Mouse (Mus musculus): ENCODE measurements around the gene Vps13c. TPM values are rescaled to one million over a fixed set of nuclear protein-coding genes. Genes with fewer than 3 reads are reported as not detected.

Gene Vps13c
- polyA plus RNA-seq, 1 experiment from 2014 or later: 9.3 TPM

DNA sequence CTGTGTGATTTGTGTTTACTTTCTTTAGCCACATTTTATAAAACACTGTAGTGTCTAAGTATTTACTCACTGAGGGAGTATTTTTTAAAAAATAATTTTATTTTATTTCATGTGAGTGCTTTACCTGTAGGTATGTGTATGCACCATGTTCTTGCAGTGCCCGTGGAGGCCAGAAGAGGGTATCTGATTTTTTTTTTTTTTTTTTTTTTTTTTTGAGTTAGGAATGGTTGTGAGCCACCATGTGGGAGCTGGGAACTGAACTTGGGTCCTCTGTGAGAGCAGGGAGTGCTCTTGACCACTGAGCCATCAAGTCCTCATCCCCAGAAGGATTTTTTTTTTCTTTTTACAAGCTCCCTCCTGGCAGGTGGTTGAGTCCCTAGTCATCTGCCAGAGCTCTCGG is 5.9 kb downstream of the Vps13c start:
- Histone ChIP-seq H3K36me3 (ENCODE audit: control insufficient read depth, insufficient read depth, low read length) (no peaks in the 10 kb centered on the region), H3K9ac (ENCODE audit: low read depth, low read length) (no peak overlapping the region), H3K27me3 (replicated peaks; ENCODE audit: control insufficient read depth, insufficient read depth, low read length) (no peaks in the 10 kb centered on the region), H3K9me3 (ENCODE audit: control insufficient read depth, low read length) (no peaks in the 10 kb centered on the region), H3K4me2 (ENCODE audit: low read length) (no peak overlapping the region), H3K27ac (ENCODE audit: low read depth, low read length) (no peak overlapping the region), H3K4me3 (ENCODE audit: low read length) (no peak overlapping the region), H3K4me1 (ENCODE audit: control insufficient read depth, insufficient read depth, low read depth, low read length) (peaks cover 1% of the 10 kb centered on the region)
- no peak for ATAC-seq
- 98% methylated on average over 2 of the region's 2 CpGs for WGBS

DNA sequence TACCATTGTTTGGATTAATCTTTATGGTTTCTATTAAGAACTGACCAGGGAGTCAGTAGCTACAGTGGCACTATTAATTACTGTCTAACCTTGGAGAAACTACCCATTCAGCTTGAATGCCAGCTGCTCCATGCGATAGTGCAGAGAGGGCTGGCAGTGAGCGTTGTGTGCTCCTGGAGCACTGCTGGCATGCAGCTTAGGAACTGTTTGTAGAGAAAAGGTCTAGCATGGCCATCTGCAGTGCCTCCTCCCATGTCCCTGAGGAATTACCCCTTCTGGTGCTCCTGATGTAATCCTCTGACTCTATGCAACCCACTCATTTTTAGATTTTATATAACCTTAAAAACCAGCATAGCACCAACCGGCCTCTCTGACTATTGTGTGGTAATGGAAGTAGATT is 7.4 kb downstream of the Vps13c start:
- no peak overlapping the region for H3K9ac ChIP-seq (ENCODE audit: low read depth, low read length)
- no peak overlapping the region for H3K4me3 ChIP-seq (ENCODE audit: low read length)
- H3K36me3 ChIP-seq (ENCODE audit: control insufficient read depth, insufficient read depth, low read length): no peaks in the 10 kb centered on the region
- 71% methylated on average over 3 of the region's 3 CpGs for WGBS
- no peak overlapping the region for H3K4me2 ChIP-seq (ENCODE audit: low read length)
- H3K4me1 ChIP-seq (ENCODE audit: control insufficient read depth, insufficient read depth, low read depth, low read length): no peaks in the 10 kb centered on the region
- no peaks in the 10 kb centered on the region for H3K27me3 ChIP-seq (replicated peaks; ENCODE audit: control insufficient read depth, insufficient read depth, low read length)
- no peaks in the 10 kb centered on the region for H3K9me3 ChIP-seq (ENCODE audit: control insufficient read depth, low read length)
- no peak for ATAC-seq
- no peak overlapping the region for H3K27ac ChIP-seq (ENCODE audit: low read depth, low read length)

DNA sequence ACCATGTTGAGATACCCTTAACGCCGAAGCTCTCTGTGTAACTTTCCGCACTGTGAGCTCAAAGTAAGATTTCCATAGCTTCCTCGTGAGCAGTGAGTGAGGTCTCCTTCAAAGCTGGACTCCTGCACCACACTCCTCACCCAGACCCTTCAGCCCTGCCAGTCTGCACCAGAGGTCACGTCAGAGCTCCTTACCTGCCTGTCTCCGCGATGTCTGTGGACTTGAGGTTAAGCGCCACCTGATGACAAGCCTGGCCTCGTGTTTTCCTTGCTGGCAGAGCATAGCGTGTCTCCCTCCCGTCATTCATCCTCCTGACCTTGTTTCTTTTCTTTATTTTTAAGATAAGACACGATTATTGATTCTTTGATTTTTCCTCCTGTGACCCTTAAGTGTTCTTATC is 9.2 kb downstream of the Vps13c start:
- no peak overlapping the region for H3K9ac ChIP-seq (ENCODE audit: low read depth, low read length)
- H3K36me3 ChIP-seq (ENCODE audit: control insufficient read depth, insufficient read depth, low read length): no peaks in the 10 kb centered on the region
- H3K4me1 ChIP-seq (ENCODE audit: control insufficient read depth, insufficient read depth, low read depth, low read length): no peaks in the 10 kb centered on the region
- no peak overlapping the region for H3K4me2 ChIP-seq (ENCODE audit: low read length)
- H3K4me3 ChIP-seq (ENCODE audit: low read length): no peak overlapping the region
- no peak overlapping the region for H3K27ac ChIP-seq (ENCODE audit: low read depth, low read length)
- no peaks in the 10 kb centered on the region for H3K9me3 ChIP-seq (ENCODE audit: control insufficient read depth, low read length)
- no peak for ATAC-seq
- 87% methylated on average over 12 of the region's 12 CpGs for WGBS
- no peaks in the 10 kb centered on the region for H3K27me3 ChIP-seq (replicated peaks; ENCODE audit: control insufficient read depth, insufficient read depth, low read length)

DNA sequence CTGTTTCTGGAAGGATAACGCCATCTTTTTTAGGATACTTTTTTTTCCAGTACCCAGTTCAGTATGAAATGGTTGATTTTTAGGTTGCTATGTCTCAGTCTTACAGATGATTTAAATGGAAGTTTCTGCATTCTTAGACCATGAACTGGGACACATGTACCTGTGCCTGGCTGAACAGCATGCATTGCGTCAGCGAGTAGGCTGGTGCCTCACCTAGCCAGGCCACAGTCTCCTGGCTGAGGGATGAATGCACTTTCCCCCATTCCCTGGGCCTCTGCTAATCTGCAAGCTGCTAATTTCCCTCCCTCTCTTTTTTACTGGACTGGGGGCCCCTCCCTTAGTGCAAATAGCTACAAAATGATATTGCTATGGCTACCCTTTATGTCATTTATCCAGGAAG is 9.7 kb downstream of the Vps13c start:
- H3K36me3 ChIP-seq (ENCODE audit: control insufficient read depth, insufficient read depth, low read length): peaks cover 2% of the 10 kb centered on the region; the same call in 1 of the 2 replicates
- no peaks in the 10 kb centered on the region for H3K27me3 ChIP-seq (replicated peaks; ENCODE audit: control insufficient read depth, insufficient read depth, low read length)
- no peak overlapping the region for H3K4me2 ChIP-seq (ENCODE audit: low read length)
- H3K9me3 ChIP-seq (ENCODE audit: control insufficient read depth, low read length): no peaks in the 10 kb centered on the region
- H3K27ac ChIP-seq (ENCODE audit: low read depth, low read length): no peak overlapping the region
- 95% methylated on average over 3 of the region's 3 CpGs for WGBS
- no peaks in the 10 kb centered on the region for H3K4me1 ChIP-seq (ENCODE audit: control insufficient read depth, insufficient read depth, low read depth, low read length)
- H3K4me3 ChIP-seq (ENCODE audit: low read length): no peak overlapping the region
- H3K9ac ChIP-seq (ENCODE audit: low read depth, low read length): no peak overlapping the region
- no peak for ATAC-seq

DNA sequence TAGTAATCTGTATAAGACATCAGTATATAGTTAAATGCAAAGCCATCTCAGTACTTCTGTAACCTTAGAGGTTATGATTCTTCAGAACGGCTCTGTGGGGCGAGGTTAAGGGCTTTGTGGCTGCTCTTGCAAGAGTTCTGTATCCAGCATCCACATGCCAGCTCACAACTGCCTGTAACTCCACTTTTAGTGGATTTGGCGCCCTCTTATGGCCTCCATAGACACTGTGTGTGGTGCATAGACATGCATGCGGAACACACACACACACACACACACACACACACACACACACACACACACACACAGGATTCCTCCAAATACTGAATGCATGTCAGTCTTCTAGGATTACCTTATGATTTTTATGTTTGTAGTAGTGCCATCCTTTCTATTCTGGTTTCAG is 11.0 kb downstream of the Vps13c start:
- Histone ChIP-seq H3K27me3 (replicated peaks; ENCODE audit: control insufficient read depth, insufficient read depth, low read length) (no peaks in the 10 kb centered on the region), H3K27ac (ENCODE audit: low read depth, low read length) (no peak overlapping the region), H3K36me3 (ENCODE audit: control insufficient read depth, insufficient read depth, low read length) (peaks cover 7% of the 10 kb centered on the region; the same call in 1 of the 2 replicates), H3K9me3 (ENCODE audit: control insufficient read depth, low read length) (no peaks in the 10 kb centered on the region), H3K9ac (ENCODE audit: low read depth, low read length) (no peak overlapping the region), H3K4me2 (ENCODE audit: low read length) (no peak overlapping the region), H3K4me1 (ENCODE audit: control insufficient read depth, insufficient read depth, low read depth, low read length) (no peaks in the 10 kb centered on the region), H3K4me3 (ENCODE audit: low read length) (no peak overlapping the region)
- no peak for ATAC-seq
- WGBS: 90% methylated on average over 4 of the region's 4 CpGs

DNA sequence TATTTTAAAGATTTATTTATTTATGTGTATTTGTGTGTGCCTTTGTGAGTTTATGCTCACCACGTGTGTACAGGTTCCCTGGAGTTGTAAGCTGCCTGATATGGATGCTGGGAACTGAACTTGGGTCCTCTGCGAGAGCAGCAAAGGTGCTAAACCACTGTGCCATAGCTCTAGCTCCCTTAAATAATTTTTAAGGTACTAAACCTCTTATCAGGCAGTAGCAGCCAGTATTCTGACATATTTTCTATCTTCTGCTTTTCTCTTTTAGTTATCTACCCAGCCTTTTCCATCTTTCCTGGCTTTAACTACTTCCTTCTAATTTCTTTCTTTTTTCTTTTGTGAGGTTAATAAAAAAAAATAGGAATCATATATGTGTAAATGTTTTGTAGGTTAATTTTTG is 20.1 kb downstream of the Vps13c start:
- no peak for ATAC-seq
- Histone ChIP-seq H3K4me1 (ENCODE audit: control insufficient read depth, insufficient read depth, low read depth, low read length) (no peaks in the 10 kb centered on the region), H3K27ac (ENCODE audit: low read depth, low read length) (no peak overlapping the region), H3K36me3 (ENCODE audit: control insufficient read depth, insufficient read depth, low read length) (peaks cover under 1% of the 10 kb centered on the region; the same call in 1 of the 2 replicates), H3K27me3 (replicated peaks; ENCODE audit: control insufficient read depth, insufficient read depth, low read length) (no peaks in the 10 kb centered on the region), H3K9ac (ENCODE audit: low read depth, low read length) (no peak overlapping the region), H3K9me3 (ENCODE audit: control insufficient read depth, low read length) (no peaks in the 10 kb centered on the region), H3K4me2 (ENCODE audit: low read length) (no peak overlapping the region), H3K4me3 (ENCODE audit: low read length) (no peak overlapping the region)
- WGBS: 94% methylated on average over 2 of the region's 2 CpGs

DNA sequence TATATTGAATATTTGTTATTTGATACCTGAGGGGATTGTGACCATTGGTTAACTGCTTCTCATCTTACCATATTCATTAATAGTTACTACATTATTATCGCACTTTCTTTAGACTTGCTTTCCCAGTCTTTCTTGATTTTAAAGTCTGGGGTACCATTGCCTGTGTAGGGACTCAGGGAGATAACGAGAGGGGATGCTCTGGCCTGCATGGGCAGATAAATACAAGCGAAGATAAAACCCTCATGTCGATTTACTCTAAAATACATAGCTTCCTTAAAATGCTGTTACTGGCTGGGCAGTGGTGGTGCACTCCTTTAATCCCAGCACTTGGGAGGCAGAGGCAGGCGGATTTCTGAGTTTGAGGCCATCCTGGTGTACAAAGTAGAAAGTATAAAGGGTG is 23.1 kb downstream of the Vps13c start:
- H3K27ac ChIP-seq (ENCODE audit: low read depth, low read length): no peak overlapping the region
- H3K9ac ChIP-seq (ENCODE audit: low read depth, low read length): no peak overlapping the region
- H3K9me3 ChIP-seq (ENCODE audit: control insufficient read depth, low read length): no peaks in the 10 kb centered on the region
- H3K4me1 ChIP-seq (ENCODE audit: control insufficient read depth, insufficient read depth, low read depth, low read length): no peaks in the 10 kb centered on the region
- no peak overlapping the region for H3K4me3 ChIP-seq (ENCODE audit: low read length)
- H3K36me3 ChIP-seq (ENCODE audit: control insufficient read depth, insufficient read depth, low read length): no peaks in the 10 kb centered on the region
- no peak for ATAC-seq
- no peak overlapping the region for H3K4me2 ChIP-seq (ENCODE audit: low read length)
- no peaks in the 10 kb centered on the region for H3K27me3 ChIP-seq (replicated peaks; ENCODE audit: control insufficient read depth, insufficient read depth, low read length)
- 92% methylated on average over 5 of the region's 5 CpGs for WGBS

DNA sequence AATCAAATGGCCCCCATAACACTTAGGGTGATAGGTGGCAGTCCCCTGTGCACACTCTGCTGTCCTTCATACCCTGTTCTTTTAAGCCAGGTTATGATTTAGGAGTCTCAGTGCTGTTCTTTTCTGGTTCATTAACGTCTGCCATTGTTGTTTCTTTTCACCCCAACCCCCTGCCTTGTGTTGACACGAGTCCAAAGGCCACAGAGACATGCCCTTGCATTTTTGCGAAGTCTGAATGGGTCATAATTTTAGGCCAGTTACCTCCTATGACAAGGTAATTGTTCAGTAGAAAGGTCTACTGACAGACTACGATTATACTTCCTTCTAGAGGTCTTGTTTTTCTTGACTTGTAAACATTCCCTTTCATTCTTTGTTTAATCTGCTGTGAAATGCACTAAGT is 23.8 kb downstream of the Vps13c start:
- no peak overlapping the region for H3K9ac ChIP-seq (ENCODE audit: low read depth, low read length)
- ATAC-seq: no peak

DNA sequence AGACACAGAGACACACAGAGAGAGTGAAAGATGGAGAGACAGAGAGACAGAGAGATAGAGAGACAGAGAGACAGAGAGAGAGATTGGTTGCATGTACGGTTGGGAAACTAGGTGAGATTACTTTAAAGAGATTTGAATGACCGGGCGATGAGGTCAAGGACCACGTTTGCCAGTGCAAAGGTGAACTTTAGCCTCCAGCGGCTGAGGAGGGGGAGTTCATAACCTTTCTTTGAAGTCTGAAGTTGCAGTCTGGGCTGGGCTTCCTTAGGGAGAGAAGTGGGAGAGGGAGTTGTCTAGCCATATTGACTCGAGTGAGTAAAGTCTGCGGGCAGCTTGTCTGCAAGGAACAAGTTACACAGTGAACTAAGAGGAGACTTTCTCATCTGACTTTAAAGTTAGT is 25.2 kb downstream of the Vps13c start:
- no peaks in the 10 kb centered on the region for H3K9me3 ChIP-seq (ENCODE audit: control insufficient read depth, low read length)
- WGBS: 75% methylated on average over 7 of the region's 7 CpGs

More for the DNA sequence above, 23.8 kb downstream of the Vps13c start:
- H3K4me3 ChIP-seq (ENCODE audit: low read length): no peak overlapping the region
- H3K36me3 ChIP-seq (ENCODE audit: control insufficient read depth, insufficient read depth, low read length): no peaks in the 10 kb centered on the region
- H3K4me1 ChIP-seq (ENCODE audit: control insufficient read depth, insufficient read depth, low read depth, low read length): no peaks in the 10 kb centered on the region
- no peak overlapping the region for H3K27ac ChIP-seq (ENCODE audit: low read depth, low read length)
- no peaks in the 10 kb centered on the region for H3K9me3 ChIP-seq (ENCODE audit: control insufficient read depth, low read length)
- WGBS: 25% methylated on average over 4 of the region's 4 CpGs
- no peak overlapping the region for H3K4me2 ChIP-seq (ENCODE audit: low read length)
- no peaks in the 10 kb centered on the region for H3K27me3 ChIP-seq (replicated peaks; ENCODE audit: control insufficient read depth, insufficient read depth, low read length)

DNA sequence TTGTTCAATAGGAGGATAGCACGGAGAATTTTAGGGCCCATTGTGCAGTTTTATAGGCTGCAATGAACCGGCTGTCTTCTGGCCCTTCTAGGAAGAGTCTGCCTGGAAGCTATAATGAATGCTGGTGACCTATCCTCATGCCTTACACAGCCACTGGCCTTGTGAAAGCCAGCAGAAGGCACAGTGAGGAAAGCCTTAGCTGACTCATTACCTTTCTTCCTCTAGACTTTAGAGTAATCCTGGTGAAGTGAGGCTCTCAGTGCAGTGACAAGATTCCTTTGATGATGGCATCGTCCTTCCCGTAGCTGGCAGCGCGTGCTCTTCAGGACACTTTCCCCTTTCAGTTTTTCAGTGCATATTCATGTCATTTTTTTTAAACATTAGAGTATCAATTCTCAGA is 27.2 kb downstream of the Vps13c start:
- no peaks in the 10 kb centered on the region for H3K4me1 ChIP-seq (ENCODE audit: control insufficient read depth, insufficient read depth, low read depth, low read length)
- no peaks in the 10 kb centered on the region for H3K27me3 ChIP-seq (replicated peaks; ENCODE audit: control insufficient read depth, insufficient read depth, low read length)
- no peaks in the 10 kb centered on the region for H3K36me3 ChIP-seq (ENCODE audit: control insufficient read depth, insufficient read depth, low read length)
- WGBS: 72% methylated on average over 6 of the region's 6 CpGs
- ATAC-seq: no peak
- no peak overlapping the region for H3K27ac ChIP-seq (ENCODE audit: low read depth, low read length)
- no peak overlapping the region for H3K4me3 ChIP-seq (ENCODE audit: low read length)
- H3K9me3 ChIP-seq (ENCODE audit: control insufficient read depth, low read length): no peaks in the 10 kb centered on the region
- no peak overlapping the region for H3K4me2 ChIP-seq (ENCODE audit: low read length)
- H3K9ac ChIP-seq (ENCODE audit: low read depth, low read length): no peak overlapping the region

More for the DNA sequence above, 25.2 kb downstream of the Vps13c start:
- Histone ChIP-seq H3K4me2 (ENCODE audit: low read length) (no peak overlapping the region), H3K4me1 (ENCODE audit: control insufficient read depth, insufficient read depth, low read depth, low read length) (no peaks in the 10 kb centered on the region), H3K9ac (ENCODE audit: low read depth, low read length) (no peak overlapping the region), H3K4me3 (ENCODE audit: low read length) (no peak overlapping the region), H3K27ac (ENCODE audit: low read depth, low read length) (no peak overlapping the region), H3K27me3 (replicated peaks; ENCODE audit: control insufficient read depth, insufficient read depth, low read length) (no peaks in the 10 kb centered on the region), H3K36me3 (ENCODE audit: control insufficient read depth, insufficient read depth, low read length) (no peaks in the 10 kb centered on the region)
- no peak for ATAC-seq
